Mouse (Mus musculus): ENCODE data around the gene Thop1. TPM values are rescaled to one million over a fixed set of nuclear protein-coding genes. Genes with fewer than 3 reads are reported as not detected.
"Not testable (repeated sequence)": the region's sequence is repeated elsewhere in the genome, so short reads cannot be mapped to it uniquely, and the experiment has no call there.

Gene Thop1
- polyA plus RNA-seq, 1 experiment = 30.7 TPM

DNA sequence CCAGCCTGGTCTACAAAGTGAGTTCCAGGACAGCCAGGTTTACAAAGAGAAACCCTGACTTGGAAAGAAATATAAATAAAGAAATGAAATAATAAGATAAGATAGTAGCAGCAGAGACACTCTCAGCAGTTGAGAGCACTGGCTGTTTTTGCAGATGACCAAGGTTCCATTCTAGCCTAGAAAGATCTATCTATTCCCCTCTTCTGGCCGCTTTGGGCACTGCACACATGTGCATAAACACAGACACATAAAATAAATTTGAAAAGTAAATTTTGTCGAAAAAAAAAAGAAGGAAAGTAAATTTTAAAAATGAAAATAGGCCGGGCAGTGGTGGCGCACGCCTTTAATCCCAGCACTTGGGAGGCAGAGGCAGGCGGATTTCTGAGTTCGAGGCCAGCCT lies 33.6 kb upstream of the Thop1 start:
- Histone ChIP-seq H3K4me1 (replicated peaks; ENCODE audit: control insufficient read depth, insufficient read depth, low read length) (peaks cover 2% of the 10 kb centered on the region; the same call in 1 of the 2 replicates), H3K36me3 (ENCODE audit: control insufficient read depth, insufficient read depth, low read length) (no peaks in the 10 kb centered on the region), H3K27ac (ENCODE audit: control insufficient read depth, insufficient read depth, low read length) (no peak overlapping the region), H3K4me3 (ENCODE audit: control insufficient read depth, insufficient read depth, low read length) (no peak overlapping the region), H3K27me3 (ENCODE audit: control insufficient read depth, insufficient read depth, low read length) (no peaks in the 10 kb centered on the region)
- WGBS = 80% methylated on average over 7 of the region's 7 CpGs
- TF ChIP-seq POLR2A (IDR thresholded peaks at IDR 0.05; ENCODE audit: control insufficient read depth, extremely low read depth, insufficient read depth, low read length, poor library complexity) (no peak), CTCF (IDR thresholded peaks at IDR 0.05; ENCODE audit: borderline replicate concordance, control insufficient read depth, extremely low read depth, insufficient read depth, low read length, poor library complexity) (no peak)
- DNase-seq = peak; percentile 13

DNA sequence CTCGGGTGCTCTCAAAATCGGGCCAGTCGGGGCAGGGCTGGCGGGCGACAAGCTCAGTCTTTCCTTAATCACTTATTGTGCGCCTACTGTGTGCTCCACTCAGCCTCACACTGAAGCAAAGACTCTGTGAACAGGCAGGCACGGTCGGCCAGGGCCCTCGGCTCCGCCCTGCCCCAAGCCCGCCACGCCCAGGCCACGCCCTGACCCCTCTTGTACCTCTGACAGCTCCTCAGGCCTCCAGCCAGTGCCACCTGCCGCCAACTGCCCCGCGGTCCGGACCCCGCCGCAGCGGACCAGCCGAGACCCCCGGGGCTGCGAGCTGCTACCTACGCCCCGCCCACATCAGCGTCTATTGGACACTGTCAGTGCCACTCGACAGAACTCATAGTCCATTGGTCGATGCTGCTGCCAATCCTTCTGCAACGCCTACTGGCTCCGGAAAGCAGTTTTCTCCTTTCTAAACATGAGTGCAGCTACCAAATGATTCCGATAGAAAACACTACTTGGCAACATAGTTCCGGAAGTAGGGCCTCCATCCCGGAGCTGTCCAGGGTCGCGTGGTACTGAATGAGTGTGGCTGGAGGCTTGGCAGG lies 32.8 kb upstream of the Thop1 start, which contains the start of gene Slc39a3:
TSS of gene Slc39a3 (minus strand) at position 439 of the 593 bp plus-strand sequence.
- H3K4me3 ChIP-seq (ENCODE audit: control insufficient read depth, insufficient read depth, low read length) = peak within 1 kb of the TSS; percentile 69
- H3K27ac ChIP-seq (ENCODE audit: control insufficient read depth, insufficient read depth, low read length) = no peak within 1 kb of the TSS
- peak; percentile 67; the same call in 1 of the 2 replicates for TF ChIP-seq POLR2A (IDR thresholded peaks at IDR 0.05; ENCODE audit: control insufficient read depth, extremely low read depth, insufficient read depth, low read length, poor library complexity)
- TF ChIP-seq CTCF (IDR thresholded peaks at IDR 0.05; ENCODE audit: borderline replicate concordance, control insufficient read depth, extremely low read depth, insufficient read depth, low read length, poor library complexity) = no peak
- peaks cover 2% of the 10 kb centered on the region; the same call in 1 of the 2 replicates for H3K4me1 ChIP-seq (replicated peaks; ENCODE audit: control insufficient read depth, insufficient read depth, low read length)
- under 1% methylated on average over 35 of the region's 35 CpGs for WGBS
- no peaks in the 10 kb centered on the region for H3K27me3 ChIP-seq (ENCODE audit: control insufficient read depth, insufficient read depth, low read length)
- H3K36me3 ChIP-seq (ENCODE audit: control insufficient read depth, insufficient read depth, low read length) = no peaks in the 10 kb centered on the region
- peak; percentile 99 for DNase-seq

DNA sequence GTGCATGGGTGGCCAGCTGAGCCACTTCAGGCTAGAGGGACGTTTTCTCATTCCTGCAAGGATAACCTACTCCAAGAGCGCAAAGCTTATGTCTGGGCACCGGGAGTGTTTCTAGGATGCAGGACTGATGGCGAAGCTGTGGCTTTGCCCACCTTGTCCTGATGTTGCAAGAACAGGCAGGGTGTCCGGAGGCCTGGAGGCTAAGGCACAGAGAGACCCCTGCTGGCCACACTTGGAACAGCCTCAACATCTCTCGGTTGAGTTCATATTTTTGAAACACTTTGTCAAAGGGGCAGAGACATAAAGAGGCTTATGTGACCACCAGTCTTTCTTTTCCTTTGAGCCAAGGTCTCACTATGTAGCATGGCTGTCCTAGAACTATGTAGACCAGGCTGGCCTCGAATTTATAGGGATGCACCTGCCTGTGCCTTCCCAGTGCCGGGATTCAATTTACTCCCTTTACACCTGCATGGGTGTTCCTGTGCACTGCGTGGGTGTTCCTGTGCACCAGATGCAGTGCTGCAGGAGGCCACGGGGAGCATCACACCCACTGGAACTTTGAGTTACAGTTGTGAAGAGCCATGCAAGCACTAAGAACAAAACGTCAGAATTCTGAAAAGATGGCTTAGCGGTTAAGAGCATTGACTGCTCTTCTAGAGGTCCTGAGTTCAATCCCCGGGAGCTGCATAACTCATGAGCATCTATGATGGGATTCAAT lies 28.2 kb upstream of the Thop1 start:
- WGBS = 30% methylated on average over 13 of the region's 13 CpGs
- Histone ChIP-seq H3K27me3 (ENCODE audit: control insufficient read depth, insufficient read depth, low read length) (no peaks in the 10 kb centered on the region), H3K36me3 (ENCODE audit: control insufficient read depth, insufficient read depth, low read length) (peaks cover 15% of the 10 kb centered on the region), H3K4me3 (ENCODE audit: control insufficient read depth, insufficient read depth, low read length) (no peak overlapping the region), H3K27ac (ENCODE audit: control insufficient read depth, insufficient read depth, low read length) (no peak overlapping the region), H3K4me1 (replicated peaks; ENCODE audit: control insufficient read depth, insufficient read depth, low read length) (peaks cover 2% of the 10 kb centered on the region; the same call in 1 of the 2 replicates)
- peak; percentile 71; the same call in 1 of the 2 replicates for TF ChIP-seq CTCF (IDR thresholded peaks at IDR 0.05; ENCODE audit: borderline replicate concordance, control insufficient read depth, extremely low read depth, insufficient read depth, low read length, poor library complexity)
- no peak for TF ChIP-seq POLR2A (IDR thresholded peaks at IDR 0.05; ENCODE audit: control insufficient read depth, extremely low read depth, insufficient read depth, low read length, poor library complexity)
- peak; percentile 77 for DNase-seq

DNA sequence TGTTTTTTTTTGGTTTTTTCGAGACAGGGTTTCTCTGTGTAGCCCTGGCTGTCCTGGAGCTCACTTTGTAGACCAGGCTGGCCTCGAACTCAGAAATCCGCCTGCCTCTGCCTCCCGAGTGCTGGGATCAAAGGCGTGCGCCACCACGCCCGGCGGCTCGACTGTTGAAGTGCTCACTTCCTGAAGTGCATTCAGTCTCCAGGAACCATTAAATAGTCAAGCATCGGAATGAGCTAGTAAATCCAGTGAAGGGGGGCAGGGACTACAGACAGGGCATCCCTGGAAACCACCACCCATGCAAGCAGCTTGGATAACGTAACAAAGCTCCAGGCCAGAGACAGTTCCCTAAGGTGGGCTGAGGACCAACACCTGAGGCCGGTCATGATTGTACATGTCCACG lies 24.6 kb upstream of the Thop1 start:
- DNase-seq; H3K27ac ChIP-seq (ENCODE audit: control insufficient read depth, insufficient read depth, low read length); H3K4me3 ChIP-seq (ENCODE audit: control insufficient read depth, insufficient read depth, low read length); H3K4me1 ChIP-seq (replicated peaks; ENCODE audit: control insufficient read depth, insufficient read depth, low read length); H3K27me3 ChIP-seq (ENCODE audit: control insufficient read depth, insufficient read depth, low read length): not testable (repeated sequence)
- peaks cover 40% of the 10 kb centered on the region for H3K36me3 ChIP-seq (ENCODE audit: control insufficient read depth, insufficient read depth, low read length)
- 94% methylated on average over 14 of the region's 14 CpGs for WGBS

DNA sequence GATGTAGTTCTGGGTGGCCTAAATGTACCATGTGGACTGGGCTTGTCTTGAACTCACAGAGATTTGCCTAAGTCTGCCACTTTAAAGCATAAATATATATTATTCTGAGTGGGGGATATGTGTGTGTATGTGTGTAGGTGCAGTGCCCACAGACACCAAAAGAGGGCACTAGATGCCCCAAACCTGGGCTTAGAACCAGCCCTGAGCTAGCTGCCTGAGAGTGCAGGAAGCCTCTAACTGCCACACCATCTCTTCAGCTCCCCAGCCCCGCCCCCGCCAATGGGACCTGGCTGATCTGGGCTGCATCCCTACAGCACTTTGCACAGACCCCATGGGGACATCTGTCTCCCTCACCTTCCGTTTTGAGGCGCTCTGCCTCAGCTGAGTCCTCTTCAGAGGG lies 19.2 kb upstream of the Thop1 start:
- H3K4me3 ChIP-seq (ENCODE audit: control insufficient read depth, insufficient read depth, low read length) = no peak overlapping the region
- no peak overlapping the region for H3K27ac ChIP-seq (ENCODE audit: control insufficient read depth, insufficient read depth, low read length)
- H3K36me3 ChIP-seq (ENCODE audit: control insufficient read depth, insufficient read depth, low read length) = peaks cover 44% of the 10 kb centered on the region
- WGBS = 83% methylated on average over 4 of the region's 4 CpGs
- DNase-seq = peak; percentile 39
- H3K4me1 ChIP-seq (replicated peaks; ENCODE audit: control insufficient read depth, insufficient read depth, low read length) = peaks cover 2% of the 10 kb centered on the region; the same call in 1 of the 2 replicates
- no peaks in the 10 kb centered on the region for H3K27me3 ChIP-seq (ENCODE audit: control insufficient read depth, insufficient read depth, low read length)
- no peak for TF ChIP-seq POLR2A (IDR thresholded peaks at IDR 0.05; ENCODE audit: control insufficient read depth, extremely low read depth, insufficient read depth, low read length, poor library complexity)
- TF ChIP-seq CTCF (IDR thresholded peaks at IDR 0.05; ENCODE audit: borderline replicate concordance, control insufficient read depth, extremely low read depth, insufficient read depth, low read length, poor library complexity) = peak; percentile 9; the same call in 1 of the 2 replicates

DNA sequence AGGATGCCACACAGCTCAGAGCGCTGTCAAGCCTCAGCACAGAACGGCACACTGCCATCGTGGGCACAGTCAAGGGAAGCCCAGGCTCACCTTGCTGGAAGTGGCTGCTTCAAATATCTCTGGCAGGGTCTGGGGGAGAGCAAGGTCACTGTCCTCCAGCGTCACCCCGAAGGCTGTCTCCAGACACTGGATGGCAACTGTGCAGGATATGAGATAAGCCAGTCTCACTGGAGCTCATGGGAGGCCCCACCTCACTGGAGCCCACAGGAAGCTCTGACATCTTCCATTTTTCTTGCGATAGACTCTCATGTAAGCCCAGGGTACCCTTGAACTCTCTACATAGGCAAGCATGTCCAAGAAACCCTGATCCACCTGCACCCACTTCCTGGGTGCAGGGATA lies 18.7 kb upstream of the Thop1 start:
- Histone ChIP-seq H3K27me3 (ENCODE audit: control insufficient read depth, insufficient read depth, low read length) (no peaks in the 10 kb centered on the region), H3K36me3 (ENCODE audit: control insufficient read depth, insufficient read depth, low read length) (peaks cover 39% of the 10 kb centered on the region), H3K4me1 (replicated peaks; ENCODE audit: control insufficient read depth, insufficient read depth, low read length) (peaks cover 7% of the 10 kb centered on the region), H3K27ac (ENCODE audit: control insufficient read depth, insufficient read depth, low read length) (no peak overlapping the region), H3K4me3 (ENCODE audit: control insufficient read depth, insufficient read depth, low read length) (no peak overlapping the region)
- no peak for DNase-seq
- no peak for TF ChIP-seq POLR2A (IDR thresholded peaks at IDR 0.05; ENCODE audit: control insufficient read depth, extremely low read depth, insufficient read depth, low read length, poor library complexity)
- TF ChIP-seq CTCF (IDR thresholded peaks at IDR 0.05; ENCODE audit: borderline replicate concordance, control insufficient read depth, extremely low read depth, insufficient read depth, low read length, poor library complexity) = no peak
- 97% methylated on average over 6 of the region's 6 CpGs for WGBS

All from thymus, adult 2 months (tissue).